Mouse (Mus musculus): Measurements from ENCODE around the gene March9.

The March9 gene

GRCm38 (mm10) chr10:127059968-127060916, at the start of gene March9:
Gene March9 (minus strand): TSS chr10:127060184.
- peak; percentile 74 to 75 for DNase-seq (ENCODE audit: low spot score in 2 of 2)

- no peak for DNase-seq (ENCODE audit: low spot score in 2 of 2)
These were observed 48.2 kb upstream of the March9 start for GRCm38 (mm10) chr10:127108262-127108583.

DNA sequence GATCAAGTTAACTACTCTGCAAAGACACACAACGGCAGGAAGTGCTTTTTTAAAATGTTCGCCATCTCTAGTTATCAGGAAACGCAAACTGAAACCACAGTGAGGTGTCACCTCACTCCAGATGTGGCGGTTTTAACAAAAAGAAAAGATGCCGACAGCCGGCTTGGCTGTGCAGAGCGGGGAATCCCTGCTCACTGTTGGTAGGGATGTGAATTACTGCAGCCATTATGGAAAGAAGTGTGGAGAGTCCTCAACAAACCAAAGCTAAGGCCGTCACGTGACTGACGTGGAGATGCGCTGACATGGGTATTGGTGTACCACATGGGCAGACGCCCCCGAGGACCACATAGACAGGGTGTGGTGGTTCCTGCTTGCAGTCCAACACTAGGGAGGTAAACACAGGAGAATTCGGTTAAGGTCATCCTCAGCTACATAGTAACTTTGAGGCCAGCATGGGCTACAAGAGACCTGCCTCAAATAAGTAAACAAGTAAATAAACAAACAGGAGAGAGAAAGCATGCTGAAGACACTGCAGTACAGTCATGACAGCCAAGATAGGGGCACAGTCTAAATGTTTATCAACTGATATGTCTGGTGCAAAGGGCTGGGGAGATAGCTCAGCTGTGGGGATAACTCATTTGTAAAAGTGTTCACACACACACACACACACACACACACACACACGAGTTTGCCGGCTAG, 47.7 kb upstream of the March9 start:
- no peak for DNase-seq (ENCODE audit: low spot score in 2 of 2)

DNA sequence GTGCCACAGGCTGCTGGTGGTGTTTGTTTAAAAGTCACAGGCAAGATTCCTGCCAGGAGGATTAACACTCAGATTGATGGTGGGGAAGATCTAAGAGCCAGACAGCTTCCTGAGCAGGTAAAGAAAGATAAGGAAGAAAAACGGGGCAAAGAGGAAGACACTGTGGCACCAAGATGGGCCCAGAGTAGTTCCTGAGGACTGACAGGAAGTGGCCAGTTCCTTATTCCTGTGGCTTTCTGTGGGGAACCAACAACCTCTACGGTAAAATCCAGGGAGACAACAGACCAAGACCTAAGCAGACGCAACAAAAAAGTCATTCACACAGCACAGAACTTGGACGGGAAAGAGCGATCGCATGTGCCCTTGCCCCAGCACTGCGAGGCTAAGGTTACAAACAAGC, 43.6 kb upstream of the March9 start:
- no peak for DNase-seq (ENCODE audit: low spot score in 2 of 2)

DNA sequence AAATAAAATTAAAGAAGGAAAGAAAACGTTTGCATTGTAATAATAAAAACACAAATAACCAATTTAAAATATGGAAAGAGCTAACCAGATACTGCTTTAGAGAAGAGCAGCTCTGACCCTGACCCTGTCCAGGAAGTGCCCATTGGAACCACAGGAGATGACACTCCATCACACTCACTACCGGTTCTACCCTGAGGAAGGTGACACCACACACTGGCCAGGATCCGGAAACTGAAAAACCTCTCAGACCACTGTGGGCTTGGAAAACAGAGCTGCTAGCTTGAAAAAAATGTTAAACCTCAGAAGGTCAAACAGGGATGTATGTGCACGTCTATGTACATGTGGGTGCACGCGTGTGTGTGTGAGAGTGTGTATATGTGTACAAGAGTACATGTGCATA, 41.2 kb upstream of the March9 start:
- DNase-seq (ENCODE audit: low spot score in 2 of 2), result no peak

GRCm38 (mm10) chr10:127100414-127100813, 40.4 kb upstream of the March9 start:
- DNase-seq (ENCODE audit: low spot score in 2 of 2), result no peak

- DNase-seq (ENCODE audit: low spot score in 2 of 2), result no peak
These were observed 39.9 kb upstream of the March9 start for GRCm38 (mm10) chr10:127099868-127100267.

GRCm38 (mm10) chr10:127099191-127099590, 39.2 kb upstream of the March9 start:
- no peak for DNase-seq (ENCODE audit: low spot score in 2 of 2)

GRCm38 (mm10) chr10:127098514-127098913, 38.5 kb upstream of the March9 start:
- no peak for DNase-seq (ENCODE audit: low spot score in 2 of 2)

- DNase-seq (ENCODE audit: low spot score in 2 of 2), result no peak
These were observed 34.4 kb upstream of the March9 start for GRCm38 (mm10) chr10:127094382-127094802.

GRCm38 (mm10) chr10:127092742-127093141, 32.8 kb upstream of the March9 start:
- DNase-seq (ENCODE audit: low spot score in 2 of 2), result no peak

DNA sequence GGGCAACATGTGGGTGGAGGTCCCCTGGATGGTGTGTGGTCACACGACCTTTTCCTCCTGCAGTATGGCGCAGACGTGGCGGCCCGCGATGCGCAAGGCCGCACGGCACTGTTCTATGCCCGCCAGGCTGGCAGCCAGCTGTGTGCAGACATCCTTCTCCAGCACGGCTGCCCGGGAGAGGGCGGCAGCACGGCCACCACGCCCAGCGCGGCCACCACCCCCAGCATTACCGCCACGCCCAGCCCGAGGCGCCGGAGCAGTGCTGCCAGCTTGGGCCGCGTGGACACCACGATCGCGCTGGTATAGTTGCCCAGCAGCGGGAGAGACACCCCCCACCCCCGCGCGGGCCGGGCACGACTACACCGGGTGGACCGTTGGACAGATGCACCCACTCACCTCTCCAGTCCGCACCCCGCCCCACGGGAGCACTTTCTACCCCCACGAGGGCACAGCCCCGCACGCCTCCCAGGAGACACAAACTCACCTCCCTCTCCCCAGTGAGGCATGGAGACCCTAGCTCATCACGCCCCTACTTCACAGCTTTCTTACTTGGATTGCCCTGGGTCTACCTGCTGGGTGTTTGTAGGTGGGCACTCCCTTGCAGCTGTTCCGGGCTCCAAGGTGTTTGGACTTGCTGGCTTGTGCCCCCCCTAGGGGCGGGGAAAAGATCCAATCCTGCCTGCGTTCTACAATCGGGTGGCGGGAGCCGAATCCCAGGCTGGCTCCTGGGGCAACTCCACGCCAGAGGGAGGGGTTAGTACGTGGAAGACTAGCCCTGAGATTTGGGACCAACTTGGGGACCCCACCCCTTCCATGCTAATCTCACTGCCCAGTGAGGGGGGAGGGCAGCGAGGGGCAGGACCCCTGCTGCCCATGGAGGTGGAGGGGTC, 31.8 kb upstream of the March9 start:
- DNase-seq (ENCODE audit: low spot score in 2 of 2), result no peak

DNA sequence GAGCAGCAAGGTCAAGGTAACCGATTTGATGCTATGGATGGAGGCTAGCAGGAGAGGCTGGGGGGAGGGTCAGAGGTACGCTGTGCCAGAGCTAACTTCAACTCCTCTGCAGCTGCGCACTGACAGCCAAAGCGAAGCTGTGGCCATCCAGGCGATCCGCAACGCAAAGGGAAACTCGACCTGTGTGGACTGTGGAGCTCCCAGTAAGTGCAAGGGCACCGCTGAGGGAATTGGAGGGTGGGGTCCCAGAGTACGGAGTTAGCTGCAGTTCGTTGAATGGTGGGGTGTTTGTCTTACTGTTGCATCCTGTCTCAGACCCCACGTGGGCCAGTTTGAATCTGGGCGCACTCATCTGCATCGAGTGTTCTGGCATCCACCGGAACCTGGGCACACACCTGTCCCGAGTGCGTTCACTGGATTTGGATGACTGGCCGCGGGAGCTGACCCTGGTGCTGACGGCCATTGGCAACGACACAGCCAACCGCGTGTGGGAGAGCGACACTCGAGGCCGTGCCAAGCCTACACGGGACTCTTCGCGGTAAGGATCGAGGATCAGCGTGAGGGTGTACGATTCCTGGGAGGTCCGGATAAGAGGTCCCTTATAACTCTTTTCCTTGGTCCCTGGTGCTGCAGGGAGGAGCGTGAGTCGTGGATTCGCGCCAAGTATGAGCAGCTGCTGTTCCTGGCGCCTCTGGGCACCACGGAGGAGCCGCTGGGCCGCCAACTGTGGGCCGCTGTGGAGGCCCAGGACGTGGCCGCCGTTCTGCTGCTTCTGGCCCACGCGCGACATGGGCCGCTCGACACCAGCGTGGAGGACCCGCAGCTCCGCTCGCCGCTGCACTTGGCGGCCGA, 30.8 kb upstream of the March9 start:
- DNase-seq (ENCODE audit: low spot score in 2 of 2), result no peak

DNA sequence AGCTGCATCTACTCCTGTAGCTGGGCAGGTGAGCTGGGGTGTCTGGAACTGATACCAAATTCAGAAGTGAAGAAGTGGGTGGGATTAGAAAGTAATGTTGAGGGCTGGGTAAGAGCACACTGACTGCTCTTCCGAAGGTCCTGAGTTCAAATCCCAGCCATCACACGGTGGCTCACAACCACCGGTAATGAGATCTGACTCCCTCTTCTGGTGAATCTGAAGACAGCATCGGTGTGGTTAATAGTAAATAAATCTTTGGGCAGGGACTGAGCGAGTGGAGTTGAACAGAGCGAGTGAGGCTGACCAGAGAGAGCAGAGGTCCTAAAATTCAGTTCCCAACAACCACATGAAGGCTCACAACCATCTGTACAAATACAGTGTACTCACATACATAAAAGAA, 25.6 kb upstream of the March9 start:
- DNase-seq (ENCODE audit: low spot score in 2 of 2), result no peak

DNA sequence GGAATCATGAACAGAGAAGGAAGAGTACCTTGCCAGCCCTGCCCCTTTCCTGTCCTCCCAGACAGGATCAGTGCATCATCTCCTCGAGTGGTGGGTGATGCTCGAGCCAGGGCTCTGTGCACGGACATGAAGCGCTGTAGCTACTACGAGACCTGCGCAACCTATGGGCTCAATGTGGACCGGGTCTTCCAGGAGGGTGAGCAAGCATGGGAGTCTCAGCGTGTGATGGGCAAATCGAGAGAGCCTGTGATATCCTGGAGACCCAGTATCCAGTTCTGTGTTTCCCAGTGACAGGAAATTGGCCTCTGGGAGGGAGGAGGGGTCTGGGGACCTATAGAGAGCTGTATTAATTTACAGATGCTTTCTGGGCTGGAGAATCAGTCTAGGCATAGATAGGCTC, 25.1 kb upstream of the March9 start:
- no peak for DNase-seq (ENCODE audit: low spot score in 2 of 2)

DNA sequence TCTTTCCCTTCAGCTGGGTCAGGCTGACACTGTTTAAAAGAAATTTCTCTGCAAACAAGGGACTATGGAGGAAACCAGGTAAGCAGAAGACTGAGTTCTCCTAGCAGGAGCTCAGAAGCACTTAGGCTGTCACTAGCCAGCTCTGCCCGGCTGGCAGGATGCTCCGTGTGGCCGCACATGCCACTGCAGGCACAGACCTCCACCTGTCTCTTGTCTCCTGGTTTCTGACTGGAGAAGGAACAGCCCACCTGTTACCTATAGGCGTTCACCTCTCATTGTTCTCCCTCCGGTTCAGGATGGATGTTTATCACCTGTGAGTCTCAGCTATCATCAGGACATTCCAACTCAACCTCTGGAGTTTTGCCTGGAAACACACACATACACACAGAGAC, 23.9 kb upstream of the March9 start:
- no peak for DNase-seq (ENCODE audit: low spot score in 2 of 2)

DNA sequence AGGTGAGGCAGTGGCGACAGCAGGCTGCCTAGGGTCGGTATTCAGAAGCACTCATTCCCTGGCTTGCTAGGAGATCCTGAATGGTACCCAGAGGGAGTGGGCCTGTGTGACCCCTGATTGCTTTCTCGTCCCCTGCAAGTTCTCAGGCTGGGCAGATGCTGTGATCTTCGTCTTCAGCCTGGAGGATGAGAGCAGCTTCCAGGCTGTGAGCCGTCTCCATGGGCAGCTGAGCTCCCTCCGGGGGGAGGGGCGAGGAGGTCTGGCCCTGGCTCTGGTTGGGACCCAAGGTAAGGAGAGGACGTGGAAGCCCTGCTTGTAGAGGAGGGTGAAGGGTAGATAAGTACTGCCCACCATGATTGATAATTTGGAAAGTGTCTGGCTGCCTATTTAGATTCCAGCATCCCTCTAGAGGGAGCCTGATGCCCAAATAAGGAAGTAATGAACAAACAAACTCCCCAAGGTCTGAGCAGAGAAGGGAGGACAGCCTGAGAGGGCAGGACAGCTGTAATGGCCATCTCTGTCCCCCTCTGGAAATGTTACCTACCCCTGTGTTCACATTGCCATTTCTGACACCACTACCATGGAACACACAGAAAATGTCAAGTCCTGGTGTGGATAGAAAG, 23.4 kb upstream of the March9 start:
- DNase-seq (ENCODE audit: low spot score in 2 of 2), result no peak

DNA sequence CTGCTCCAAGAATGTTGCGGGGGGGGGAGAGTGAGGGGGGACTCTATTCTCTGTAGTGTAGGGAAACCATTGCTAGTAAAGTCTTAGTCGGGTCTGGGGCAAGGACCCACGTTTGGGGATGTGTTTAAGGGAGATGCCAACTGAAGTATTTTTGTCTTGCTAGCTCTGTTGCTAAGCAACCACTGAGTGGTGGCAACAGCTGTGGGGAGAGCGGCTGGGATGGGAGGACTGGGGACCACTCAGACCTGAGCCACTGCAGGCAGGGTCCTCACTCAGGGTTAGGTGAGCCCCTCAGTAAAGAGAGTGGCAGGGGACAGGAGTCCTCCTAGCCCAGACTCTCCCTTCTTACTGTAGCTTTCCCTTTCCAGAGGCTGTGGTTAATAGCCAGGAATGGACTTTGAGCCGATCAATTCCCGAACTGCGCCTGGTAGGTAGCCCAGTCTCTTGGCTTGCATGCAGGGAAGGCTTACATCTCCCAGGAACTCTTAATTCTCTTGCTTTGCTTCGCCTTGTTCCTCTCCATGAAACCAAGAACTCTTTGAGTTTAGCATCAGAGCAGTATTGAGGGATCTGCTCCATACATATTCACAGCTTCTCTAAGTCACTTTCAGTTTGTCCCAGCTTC, 22.1 kb upstream of the March9 start:
- no peak for DNase-seq (ENCODE audit: low spot score in 2 of 2)

DNA sequence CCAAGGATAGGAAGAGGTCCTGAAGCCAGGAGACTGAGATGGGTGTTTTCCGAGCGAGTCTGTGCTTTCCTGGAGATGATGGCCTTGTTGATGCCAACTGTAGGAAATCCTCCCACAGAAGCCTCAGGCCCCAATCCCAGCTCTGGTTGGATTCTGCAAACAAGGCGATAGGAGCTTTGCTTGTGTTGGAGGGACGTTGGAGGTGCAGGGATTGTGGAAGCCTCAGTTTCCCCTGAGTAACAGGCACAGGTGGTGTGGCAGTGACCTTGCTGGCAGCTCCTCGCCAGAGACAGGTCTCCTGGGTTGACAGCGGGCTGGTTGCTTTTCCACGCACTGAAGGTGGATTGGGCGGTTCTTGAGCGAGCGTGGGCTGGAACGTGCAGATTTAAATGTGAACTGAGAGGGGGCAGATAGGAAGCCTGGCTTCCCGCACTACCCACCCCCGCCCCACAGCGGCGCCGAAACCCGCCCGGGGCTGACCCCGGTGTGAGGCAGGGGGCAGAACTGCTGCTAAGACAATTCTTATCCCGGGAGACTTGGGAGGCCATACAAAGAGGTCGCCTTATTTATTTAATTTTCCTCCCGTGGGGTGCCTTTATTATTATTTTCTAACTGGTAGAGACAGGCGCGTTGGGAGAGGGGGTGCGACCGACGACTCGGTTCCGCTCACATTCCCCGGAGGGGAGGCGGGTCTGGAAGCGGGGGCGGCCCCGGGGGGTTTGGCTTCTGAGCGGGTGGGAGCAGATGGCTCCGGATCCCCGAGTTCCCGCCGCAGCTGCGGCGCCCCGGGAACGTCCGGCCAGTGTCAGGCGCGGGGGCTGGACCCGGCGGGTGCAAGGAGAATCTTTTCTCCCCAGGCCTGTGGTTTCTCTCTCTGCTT, 21.2 kb upstream of the March9 start:
- DNase-seq (ENCODE audit: low spot score in 2 of 2), result peak in 1 of 2 experiments; percentile 71

Measured in right cerebral cortex, adult 2 months (tissue).